Mouse (Mus musculus) adrenal gland, postnatal 10 days (tissue): ENCODE data around the gene Ncapd2. TPM values are rescaled to one million over a fixed set of nuclear protein-coding genes. Genes with fewer than 3 reads are reported as not detected.

Experiments
- DNase-seq: peaks from one replicate; pipeline ENCODE4 v3.0.0; 2021; ENCODE audit warnings: mixed read lengths
- microRNA-seq: library from miRNA; unstranded; fragments of <30 nt; microRNA quantifications from one replicate; pipeline ENCODE4 v1.2.0, GENCODE M21; 2021
- total RNA-seq, 2 experiments: library from RNA; stranded (reverse); gene quantifications; 2 replicates each; pipeline ENCODE4 v1.2.3; 2021

Gene Ncapd2
- total RNA-seq, 2 experiments from 2014 or later, result 46.9 to 62.7 TPM

- DNase-seq, result peak; percentile 44
Observed at GRCm38 (mm10) chr6:125148251-125148925, 43.1 kb downstream of the Ncapd2 start.

GRCm38 (mm10) chr6:125147329-125147728, 44.2 kb downstream of the Ncapd2 start:
- DNase-seq, result no peak

- peak; percentile 69 for DNase-seq
Observed at GRCm38 (mm10) chr6:125146797-125147196, 44.7 kb downstream of the Ncapd2 start.

GRCm38 (mm10) chr6:125146148-125146547, 45.4 kb downstream of the Ncapd2 start:
- no peak for DNase-seq

GRCm38 (mm10) chr6:125145479-125145951, 46.0 kb downstream of the Ncapd2 start:
- DNase-seq, result peak; percentile 32

- DNase-seq, result peak; percentile 92
Observed at GRCm38 (mm10) chr6:125145001-125145400, 46.5 kb downstream of the Ncapd2 start, which contains the start of gene Iffo1. Gene Iffo1, plus strand, starts transcription at chr6:125145241.

- DNase-seq, result no peak
Observed at GRCm38 (mm10) chr6:125143904-125144303, 47.6 kb downstream of the Ncapd2 start.

- no peak for DNase-seq
Observed at GRCm38 (mm10) chr6:125143128-125143527, 48.4 kb downstream of the Ncapd2 start.

- no peak for DNase-seq
Observed at GRCm38 (mm10) chr6:125142436-125142835, 49.1 kb downstream of the Ncapd2 start.

GRCm38 (mm10) chr6:125139747-125140146, 51.8 kb downstream of the Ncapd2 start:
- no peak for DNase-seq

GRCm38 (mm10) chr6:125137002-125137671, 54.4 kb downstream of the Ncapd2 start:
- peak; percentile 56 for DNase-seq

GRCm38 (mm10) chr6:125132470-125132869, 59.0 kb downstream of the Ncapd2 start:
- DNase-seq, result no peak

GRCm38 (mm10) chr6:125131302-125132156, 60.0 kb downstream of the Ncapd2 start, which contains the start of gene Nop2:
Gene Nop2, plus strand, starts transcription at chr6:125131909.
- DNase-seq, result peak; percentile 92

GRCm38 (mm10) chr6:125129710-125130402, 61.6 kb downstream of the Ncapd2 start:
- DNase-seq, result no peak

GRCm38 (mm10) chr6:125128724-125129123, 62.8 kb downstream of the Ncapd2 start:
- no peak for DNase-seq

GRCm38 (mm10) chr6:125119387-125119786, 72.1 kb downstream of the Ncapd2 start:
- DNase-seq, result no peak

Small RNA genes within 50 kb of the gene (microRNA-seq; reads per million reads assigned to microRNA genes)
- not detected for gene Mir3098
- not detected for gene Mir8113

Other genes with a start within 250 kb of the Ncapd2 start
- gene Cops7a, start 226.2 kb downstream of the Ncapd2 start, total RNA-seq, result 100 to 1,000 TPM; 122 to 129 TPM
- 1 to 10 TPM; 3.8 to 5.6 TPM for gene Pianp, start 195.0 kb downstream of the Ncapd2 start, total RNA-seq
- 10 to 100 TPM; 43.3 to 52.6 TPM for gene Zfp384, start 182.6 kb downstream of the Ncapd2 start, total RNA-seq
- 10 to 100 TPM; 72.5 to 83.1 TPM for gene Ing4, start 151.9 kb downstream of the Ncapd2 start, total RNA-seq
- gene Acrbp, start 142.0 kb downstream of the Ncapd2 start, total RNA-seq, result 1 to 10 TPM; 4.6 to 7.5 TPM
- gene Lpar5, start 123.8 kb downstream of the Ncapd2 start, total RNA-seq, result 1 to 10 TPM in 1 of 2 experiments, under 1 TPM in 1; 0.90 to 1.4 TPM
- 100 to 1,000 TPM; 156 to 198 TPM for gene Chd4, start 95.7 kb downstream of the Ncapd2 start, total RNA-seq
- 10 to 100 TPM; 36.7 to 42.2 TPM for gene Nop2, start 59.8 kb downstream of the Ncapd2 start, total RNA-seq
- gene Iffo1, start 46.5 kb downstream of the Ncapd2 start, total RNA-seq, result 10 to 100 TPM; 16.7 to 30.1 TPM
- gene Gapdh, start 25.2 kb downstream of the Ncapd2 start, total RNA-seq, result 1,000 to 10,000 TPM; 1,844 to 1,863 TPM
- 100 to 1,000 TPM; 250 to 274 TPM for gene Mrpl51, start 100 bp upstream of the Ncapd2 start, total RNA-seq
- 10 to 100 TPM; 16.4 to 32.8 TPM for gene Vamp1, start 23.9 kb upstream of the Ncapd2 start, total RNA-seq
- 10 to 100 TPM; 13.0 to 13.4 TPM for gene Tapbpl, start 40.2 kb upstream of the Ncapd2 start, total RNA-seq
- gene Cd27, start 45.3 kb upstream of the Ncapd2 start, total RNA-seq, result 1 to 10 TPM; 1.9 to 2.2 TPM
- not detected for gene Tuba3a, start 94.3 kb upstream of the Ncapd2 start, total RNA-seq
- gene Ltbr, start 122.2 kb upstream of the Ncapd2 start, total RNA-seq, result 10 to 100 TPM; 64.5 to 70.3 TPM
- 1 to 10 TPM in 1 of 2 experiments, under 1 TPM in 1; 0.84 to 1.2 TPM for gene Scnn1a, start 129.0 kb upstream of the Ncapd2 start, total RNA-seq
- 100 to 1,000 TPM; 168 to 190 TPM for gene Tnfrsf1a, start 157.7 kb upstream of the Ncapd2 start, total RNA-seq
- gene Plekhg6, start 189.1 kb upstream of the Ncapd2 start, total RNA-seq, result under 1 TPM; 0.69 to 0.82 TPM